Mouse (Mus musculus): ENCODE data around the gene Atg4d. TPM values are rescaled to one million over a fixed set of nuclear protein-coding genes. Genes with fewer than 3 reads are reported as not detected.
A peak's percentile ranks its signal among the peaks of the same experiment; 100 is the strongest.

Gene Atg4d
- total and polyA plus RNA-seq, 3 experiments = 9.1 to 14.9 (median 14.5) TPM

DNA sequence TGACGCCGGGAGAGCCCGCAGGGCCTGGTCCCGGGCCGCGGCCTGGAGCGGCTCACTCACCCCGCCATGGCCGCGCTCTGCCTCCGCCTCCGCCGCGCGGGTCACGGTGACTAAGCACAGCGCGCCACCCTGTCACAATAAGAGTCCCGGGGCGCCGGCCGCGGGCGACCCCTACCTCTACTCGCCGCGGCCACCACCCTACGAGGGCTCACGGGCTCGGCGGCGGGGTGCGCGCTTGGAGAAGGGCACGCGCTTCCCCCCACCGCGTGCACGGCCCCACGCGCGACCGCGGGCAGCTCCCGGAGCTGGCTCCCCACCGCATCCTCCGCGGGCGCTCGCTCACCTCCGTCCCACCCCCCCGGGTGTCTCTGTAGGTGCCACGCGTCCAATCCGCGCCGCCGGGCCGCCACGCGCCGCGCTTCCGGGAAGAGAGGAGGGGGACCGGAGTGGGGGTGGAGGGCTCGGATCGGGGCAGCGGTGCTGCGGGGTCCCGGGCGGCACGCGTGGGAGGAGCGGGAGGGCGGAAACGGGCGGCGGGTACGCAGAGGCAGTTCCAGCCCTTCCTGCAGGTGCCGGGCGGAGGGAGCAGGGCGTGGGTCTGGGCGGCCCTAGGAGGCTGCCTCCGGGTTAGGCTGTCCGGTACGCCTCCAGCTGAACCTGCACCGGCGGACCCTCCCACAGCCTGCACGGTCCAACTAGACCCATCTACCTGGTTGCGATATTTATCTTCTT lies 26.2 kb upstream of the Atg4d start, which contains the start of gene Keap1:
Keap1 (minus strand) TSS at position 629 of the 732 bp plus-strand sequence.
- H3K9me3 ChIP-seq (replicated peaks) = peaks cover 2% of the 10 kb centered on the region
- ATAC-seq (ENCODE audit: extremely low read depth, insufficient number of reproducible peaks, low FRiP score, poor library complexity, severe bottlenecking) = peak; percentile 48; the same call in 1 of the 2 replicates
- peaks cover 56% of the 10 kb centered on the region for H3K4me1 ChIP-seq (ENCODE audit: insufficient read depth, low read depth, low read length)
- TF ChIP-seq GATA1 (IDR thresholded peaks at IDR 0.05; ENCODE audit: borderline replicate concordance, low read length) (no peak), CTCF (IDR thresholded peaks at IDR 0.05; ENCODE audit: low read depth, low read length) (no peak), GATA2 (IDR thresholded peaks at IDR 0.05; ENCODE audit: borderline replicate concordance, low read depth, low read length) (no peak), TAL1 (conservative IDR thresholded peaks at IDR 0.05; ENCODE audit: low read depth, low read length) (no peak), POLR2AphosphoS5 (IDR thresholded peaks at IDR 0.05; ENCODE audit: insufficient replicate concordance, low read depth, low read length) (no peak)
- H3K4me3 ChIP-seq (ENCODE audit: low read depth, low read length) = peak within 1 kb of the TSS; percentile 88
- peak; percentile 91 for DNase-seq (ENCODE audit: low spot score)
- H3K36me3 ChIP-seq (replicated peaks) = peaks cover 48% of the 10 kb centered on the region
- peaks cover 2% of the 10 kb centered on the region for H3K27me3 ChIP-seq (ENCODE audit: insufficient read depth, low read length)

DNA sequence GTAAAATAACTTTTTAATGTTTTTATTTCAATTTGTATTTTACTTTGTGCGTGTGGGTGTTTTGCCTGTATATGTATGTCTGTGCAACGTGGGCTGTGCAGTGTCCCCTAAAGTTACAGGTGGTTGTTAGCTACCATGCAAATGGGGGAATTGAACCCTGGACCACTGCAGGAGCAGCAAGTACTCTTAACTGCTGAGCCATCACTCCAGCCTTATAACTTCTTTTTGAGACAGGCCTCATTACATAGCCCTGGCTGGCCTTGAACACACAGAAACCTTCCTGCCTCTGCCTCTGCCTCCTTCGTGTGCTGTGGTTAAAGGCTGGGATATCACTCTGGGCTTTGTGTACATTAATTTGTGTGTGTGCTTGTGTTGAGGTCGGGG lies 25.6 kb upstream of the Atg4d start:
- no peak for DNase-seq (ENCODE audit: low spot score)
- TF ChIP-seq TAL1 (conservative IDR thresholded peaks at IDR 0.05; ENCODE audit: low read depth, low read length) = no peak
- TF ChIP-seq GATA1 (IDR thresholded peaks at IDR 0.05; ENCODE audit: borderline replicate concordance, low read length) = no peak
- TF ChIP-seq CTCF (IDR thresholded peaks at IDR 0.05; ENCODE audit: low read depth, low read length) = no peak
- TF ChIP-seq GATA2 (IDR thresholded peaks at IDR 0.05; ENCODE audit: borderline replicate concordance, low read depth, low read length) = no peak
- no peak for TF ChIP-seq POLR2AphosphoS5 (IDR thresholded peaks at IDR 0.05; ENCODE audit: insufficient replicate concordance, low read depth, low read length)
- peaks cover 8% of the 10 kb centered on the region for H3K9me3 ChIP-seq (replicated peaks)
- no peak for ATAC-seq (ENCODE audit: extremely low read depth, insufficient number of reproducible peaks, low FRiP score, poor library complexity, severe bottlenecking)
- H3K27me3 ChIP-seq (ENCODE audit: insufficient read depth, low read length) = peaks cover 8% of the 10 kb centered on the region
- peaks cover 42% of the 10 kb centered on the region for H3K36me3 ChIP-seq (replicated peaks)
- H3K4me3 ChIP-seq (ENCODE audit: low read depth, low read length) = peak overlapping the region; percentile 88
- H3K4me1 ChIP-seq (ENCODE audit: insufficient read depth, low read depth, low read length) = peaks cover 62% of the 10 kb centered on the region

DNA sequence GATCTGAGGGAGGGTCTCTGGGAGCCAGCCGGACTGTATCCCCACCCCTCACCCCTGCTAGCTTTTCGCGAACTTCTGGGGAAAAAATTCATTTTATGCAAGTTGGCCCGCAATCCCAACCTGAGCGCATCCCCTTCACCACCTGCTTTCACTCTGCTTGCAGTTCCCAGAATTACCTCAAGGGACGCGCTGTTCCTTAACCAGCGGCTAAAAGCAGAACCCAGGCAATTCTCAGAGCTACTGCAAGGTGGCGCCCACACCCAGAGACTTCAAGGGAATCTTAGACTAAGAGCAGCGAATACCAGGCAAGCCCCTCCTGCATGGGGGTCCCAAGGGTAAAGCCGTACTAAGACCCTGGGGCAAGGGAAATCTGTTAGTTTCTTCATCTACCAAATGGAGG lies 23.8 kb upstream of the Atg4d start:
- TF ChIP-seq TAL1 (conservative IDR thresholded peaks at IDR 0.05; ENCODE audit: low read depth, low read length) = no peak
- no peak for TF ChIP-seq POLR2AphosphoS5 (IDR thresholded peaks at IDR 0.05; ENCODE audit: insufficient replicate concordance, low read depth, low read length)
- TF ChIP-seq CTCF (IDR thresholded peaks at IDR 0.05; ENCODE audit: low read depth, low read length) = peak; percentile 93
- DNase-seq (ENCODE audit: low spot score) = peak; percentile 75
- ATAC-seq (ENCODE audit: extremely low read depth, insufficient number of reproducible peaks, low FRiP score, poor library complexity, severe bottlenecking) = no peak
- H3K36me3 ChIP-seq (replicated peaks) = peaks cover 24% of the 10 kb centered on the region
- no peak overlapping the region for H3K4me3 ChIP-seq (ENCODE audit: low read depth, low read length)
- H3K9me3 ChIP-seq (replicated peaks) = peaks cover 13% of the 10 kb centered on the region
- H3K27me3 ChIP-seq (ENCODE audit: insufficient read depth, low read length) = peaks cover 21% of the 10 kb centered on the region
- H3K4me1 ChIP-seq (ENCODE audit: insufficient read depth, low read depth, low read length) = peaks cover 56% of the 10 kb centered on the region

DNA sequence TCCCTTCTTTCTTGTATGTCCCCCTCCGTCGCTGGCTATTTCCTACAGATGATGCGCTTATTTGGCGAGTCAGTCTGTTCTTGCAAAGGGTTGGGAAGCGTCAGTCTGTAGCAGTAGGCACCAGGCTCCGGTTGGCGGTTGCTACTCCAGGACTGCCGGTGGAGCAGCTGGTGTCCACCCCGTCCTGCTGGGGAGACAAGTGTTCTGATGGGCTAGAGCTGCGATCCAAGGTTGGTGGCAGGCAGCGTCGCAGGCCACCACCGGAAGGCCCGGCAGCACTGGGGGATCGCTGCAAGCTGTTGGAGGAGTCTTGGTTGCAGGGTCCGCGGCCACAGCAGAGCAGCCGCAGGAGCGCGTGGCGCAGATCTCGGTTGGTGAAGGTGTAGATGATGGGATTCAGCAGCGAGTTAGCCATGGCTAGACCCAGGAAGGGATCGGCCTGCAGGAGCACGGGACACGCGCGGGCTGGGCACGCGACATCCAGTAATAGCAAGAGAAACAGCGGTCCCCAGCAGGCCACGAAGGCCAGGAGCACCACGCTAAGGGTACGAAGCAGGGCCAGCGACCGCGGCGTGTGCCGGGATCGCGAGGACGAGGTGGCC lies 21.2 kb upstream of the Atg4d start:
- ATAC-seq (ENCODE audit: extremely low read depth, insufficient number of reproducible peaks, low FRiP score, poor library complexity, severe bottlenecking) (no peak), DNase-seq (ENCODE audit: low spot score) (no peak)
- H3K27me3 ChIP-seq (ENCODE audit: insufficient read depth, low read length) = peaks cover 35% of the 10 kb centered on the region
- H3K4me1 ChIP-seq (ENCODE audit: insufficient read depth, low read depth, low read length) = peaks cover 40% of the 10 kb centered on the region
- TF ChIP-seq GATA1 (IDR thresholded peaks at IDR 0.05; ENCODE audit: borderline replicate concordance, low read length) = no peak
- TF ChIP-seq CTCF (IDR thresholded peaks at IDR 0.05; ENCODE audit: low read depth, low read length) = no peak
- no peak for TF ChIP-seq GATA2 (IDR thresholded peaks at IDR 0.05; ENCODE audit: borderline replicate concordance, low read depth, low read length)
- no peak for TF ChIP-seq TAL1 (conservative IDR thresholded peaks at IDR 0.05; ENCODE audit: low read depth, low read length)
- no peak for TF ChIP-seq POLR2AphosphoS5 (IDR thresholded peaks at IDR 0.05; ENCODE audit: insufficient replicate concordance, low read depth, low read length)
- peaks cover 12% of the 10 kb centered on the region for H3K36me3 ChIP-seq (replicated peaks)
- peaks cover 13% of the 10 kb centered on the region for H3K9me3 ChIP-seq (replicated peaks)
- H3K4me3 ChIP-seq (ENCODE audit: low read depth, low read length) = no peak overlapping the region

DNA sequence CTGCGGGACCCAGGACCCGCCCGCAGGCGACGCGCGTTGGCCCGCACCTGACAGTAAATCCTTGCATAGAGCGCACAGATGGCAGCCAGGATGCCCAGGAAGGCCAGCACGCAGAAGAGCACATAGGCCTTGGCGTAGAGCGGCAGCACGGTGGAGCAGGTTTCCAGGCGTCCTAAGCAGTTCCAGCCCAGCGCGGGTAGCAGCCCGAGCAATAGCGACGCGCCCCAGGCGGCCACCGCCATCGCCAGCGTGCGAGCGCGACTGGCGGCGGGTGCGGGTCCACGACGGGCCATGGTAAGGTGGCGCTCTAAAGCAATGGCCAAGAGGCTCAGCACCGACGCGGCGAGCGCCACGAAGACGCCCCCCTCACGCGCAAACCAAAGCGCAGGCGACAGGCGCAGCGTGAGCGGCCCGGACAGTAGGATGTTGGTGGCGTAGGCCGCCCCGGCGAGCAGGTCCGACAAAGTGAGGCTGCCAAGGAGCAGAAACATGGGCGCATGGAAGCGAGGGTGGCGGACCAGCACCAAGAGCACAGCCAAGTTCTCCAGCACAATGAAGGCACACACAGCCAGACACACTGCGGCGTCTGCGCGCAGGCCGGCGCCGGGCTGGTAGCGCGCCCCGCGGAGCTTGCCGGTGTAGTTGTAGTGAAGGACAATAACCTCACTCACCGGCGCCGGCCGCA lies 20.5 kb upstream of the Atg4d start:
- TF ChIP-seq TAL1 (conservative IDR thresholded peaks at IDR 0.05; ENCODE audit: low read depth, low read length) (no peak), GATA1 (IDR thresholded peaks at IDR 0.05; ENCODE audit: borderline replicate concordance, low read length) (no peak), POLR2AphosphoS5 (IDR thresholded peaks at IDR 0.05; ENCODE audit: insufficient replicate concordance, low read depth, low read length) (no peak), CTCF (IDR thresholded peaks at IDR 0.05; ENCODE audit: low read depth, low read length) (no peak), GATA2 (IDR thresholded peaks at IDR 0.05; ENCODE audit: borderline replicate concordance, low read depth, low read length) (no peak)
- Histone ChIP-seq H3K4me3 (ENCODE audit: low read depth, low read length) (peak overlapping the region; percentile 1; the same call in 1 of the 2 replicates), H3K4me1 (ENCODE audit: insufficient read depth, low read depth, low read length) (peaks cover 35% of the 10 kb centered on the region), H3K36me3 (replicated peaks) (peaks cover 12% of the 10 kb centered on the region), H3K27me3 (ENCODE audit: insufficient read depth, low read length) (peaks cover 41% of the 10 kb centered on the region), H3K9me3 (replicated peaks) (peaks cover 13% of the 10 kb centered on the region)
- DNase-seq (ENCODE audit: low spot score) = no peak
- ATAC-seq (ENCODE audit: extremely low read depth, insufficient number of reproducible peaks, low FRiP score, poor library complexity, severe bottlenecking) = no peak

DNA sequence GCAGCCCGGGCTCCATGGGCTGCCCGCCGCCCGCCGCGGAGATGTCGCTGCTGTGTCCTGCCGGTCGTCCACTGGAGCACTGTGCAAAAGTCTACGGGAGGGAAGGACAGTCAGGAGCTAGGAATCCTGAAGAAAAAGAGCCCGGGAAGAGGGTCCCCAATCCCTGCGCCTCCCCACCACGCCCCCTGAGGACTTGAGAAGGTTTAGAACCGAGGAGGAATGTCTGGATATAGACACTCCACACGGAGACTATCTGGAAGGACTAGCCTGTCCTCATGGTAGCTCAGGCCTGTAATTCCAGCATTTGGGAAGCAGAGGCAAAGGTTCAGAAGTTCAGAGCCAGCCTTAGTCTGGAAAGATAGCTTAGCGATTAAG lies 20.0 kb upstream of the Atg4d start:
- TF ChIP-seq CTCF (IDR thresholded peaks at IDR 0.05; ENCODE audit: low read depth, low read length) (no peak), POLR2AphosphoS5 (IDR thresholded peaks at IDR 0.05; ENCODE audit: insufficient replicate concordance, low read depth, low read length) (no peak), GATA1 (IDR thresholded peaks at IDR 0.05; ENCODE audit: borderline replicate concordance, low read length) (no peak), TAL1 (conservative IDR thresholded peaks at IDR 0.05; ENCODE audit: low read depth, low read length) (no peak), GATA2 (IDR thresholded peaks at IDR 0.05; ENCODE audit: borderline replicate concordance, low read depth, low read length) (no peak)
- DNase-seq (ENCODE audit: low spot score) (no peak), ATAC-seq (ENCODE audit: extremely low read depth, insufficient number of reproducible peaks, low FRiP score, poor library complexity, severe bottlenecking) (no peak)
- peaks cover 12% of the 10 kb centered on the region for H3K36me3 ChIP-seq (replicated peaks)
- peaks cover 35% of the 10 kb centered on the region for H3K4me1 ChIP-seq (ENCODE audit: insufficient read depth, low read depth, low read length)
- peaks cover 13% of the 10 kb centered on the region for H3K9me3 ChIP-seq (replicated peaks)
- H3K27me3 ChIP-seq (ENCODE audit: insufficient read depth, low read length) = peaks cover 47% of the 10 kb centered on the region
- peak overlapping the region; percentile 1; the same call in 1 of the 2 replicates for H3K4me3 ChIP-seq (ENCODE audit: low read depth, low read length)
